Mouse (Mus musculus): ENCODE measurements around the gene Spata31d1b. TPM values are rescaled to one million over a fixed set of nuclear protein-coding genes. Genes with fewer than 3 reads are reported as not detected.

Gene Spata31d1b
- polyA plus RNA-seq, 1 experiment from 2014 or later: not detected

GRCm38 (mm10) chr13:59768531-59768930, 56.4 kb downstream of the Spata31d1b start:
- Histone ChIP-seq H3K27ac (replicated peaks) (0 out of 2 replicates have a peak overlapping the region, but pooled peaks have one; percentile 52), H3K36me3 (replicated peaks) (peaks cover 38% of the 10 kb centered on the region), H3K27me3 (replicated peaks; ENCODE audit: low read depth, poor library complexity, severe bottlenecking) (no peaks in the 10 kb centered on the region), H3K4me3 (peak overlapping the region; percentile 92), H3K9me3 (no peaks in the 10 kb centered on the region), H3K4me1 (peaks cover 49% of the 10 kb centered on the region)
- DNase-seq (ENCODE audit: low spot score): no peak
- WGBS: 50% methylated on average over 13 of the region's 13 CpGs

Other genes with a start within 250 kb of the Spata31d1b start
- 10.4 and 10.8 TPM in 2 replicates for gene Agtpbp1, start 127.1 kb upstream of the Spata31d1b start, polyA plus RNA-seq (2016; fragmentation: Nextera tagmentation; extraction: Ambion mirVana)
- 111 and 114 TPM in 2 replicates for gene Naa35, start 127.0 kb upstream of the Spata31d1b start, polyA plus RNA-seq (2016; fragmentation: Nextera tagmentation; extraction: Ambion mirVana)
- 99.3 and 115 TPM in 2 replicates for gene Golm1, start 36.5 kb upstream of the Spata31d1b start, polyA plus RNA-seq (2016; fragmentation: Nextera tagmentation; extraction: Ambion mirVana)
- gene 4921517D22Rik, start 18.2 kb upstream of the Spata31d1b start, polyA plus RNA-seq (2016; fragmentation: Nextera tagmentation; extraction: Ambion mirVana): not detected in 2 replicates
- 0.02 and 0.14 TPM in 2 replicates for gene Spata31d1a, start 2.0 kb upstream of the Spata31d1b start, polyA plus RNA-seq (2016; fragmentation: Nextera tagmentation; extraction: Ambion mirVana)
- not detected in 2 replicates for gene Spata31d1d, start 19.5 kb downstream of the Spata31d1b start, polyA plus RNA-seq (2016; fragmentation: Nextera tagmentation; extraction: Ambion mirVana)
- gene 1700014D04Rik, start 34.5 kb downstream of the Spata31d1b start, polyA plus RNA-seq (2016; fragmentation: Nextera tagmentation; extraction: Ambion mirVana): 0.11 and 0.21 TPM in 2 replicates
- 86.9 and 92.1 TPM in 2 replicates for gene Isca1, start 57.5 kb downstream of the Spata31d1b start, polyA plus RNA-seq (2016; fragmentation: Nextera tagmentation; extraction: Ambion mirVana)
- not detected in 2 replicates for gene Gm49354, start 70.0 kb downstream of the Spata31d1b start, polyA plus RNA-seq (2016; fragmentation: Nextera tagmentation; extraction: Ambion mirVana)
- gene Tut7, start 110.9 kb downstream of the Spata31d1b start, polyA plus RNA-seq (2016; fragmentation: Nextera tagmentation; extraction: Ambion mirVana): 40.7 and 41.3 TPM in 2 replicates

Measured in embryonic facial prominence, embryonic 10.5 days (tissue).